Mouse (Mus musculus): Measurements from ENCODE around the gene H2-Eb1. TPM values are rescaled to one million over a fixed set of nuclear protein-coding genes. Genes with fewer than 3 reads are reported as not detected.

Gene H2-Eb1
- polyA plus RNA-seq, 1 experiment, result not detected

- TF ChIP-seq GATA1 (IDR thresholded peaks at IDR 0.05; ENCODE audit: low read length), result no peak
These were observed 35.1 kb downstream of the H2-Eb1 start for GRCm38 (mm10) chr17:34340619-34341402.

- no peak for TF ChIP-seq GATA1 (IDR thresholded peaks at IDR 0.05; ENCODE audit: low read length)
These were observed 39.2 kb downstream of the H2-Eb1 start for GRCm38 (mm10) chr17:34344882-34345281.

GRCm38 (mm10) chr17:34345486-34345885, 39.8 kb downstream of the H2-Eb1 start:
- no peak for TF ChIP-seq GATA1 (IDR thresholded peaks at IDR 0.05; ENCODE audit: low read length)

- no peak for TF ChIP-seq GATA1 (IDR thresholded peaks at IDR 0.05; ENCODE audit: low read length)
These were observed 40.4 kb downstream of the H2-Eb1 start for GRCm38 (mm10) chr17:34346041-34346440.

GRCm38 (mm10) chr17:34347606-34348308, 42.1 kb downstream of the H2-Eb1 start:
- no peak for TF ChIP-seq GATA1 (IDR thresholded peaks at IDR 0.05; ENCODE audit: low read length)

- no peak for TF ChIP-seq GATA1 (IDR thresholded peaks at IDR 0.05; ENCODE audit: low read length)
These were observed 43.8 kb downstream of the H2-Eb1 start for GRCm38 (mm10) chr17:34349429-34349828.

- TF ChIP-seq GATA1 (IDR thresholded peaks at IDR 0.05; ENCODE audit: low read length), result no peak
These were observed 48.9 kb downstream of the H2-Eb1 start, which contains the start of gene Btnl2 for GRCm38 (mm10) chr17:34354539-34354938. TSS of gene Btnl2 (plus strand) at chr17:34354822.

GRCm38 (mm10) chr17:34354940-34355339, 49.3 kb downstream of the H2-Eb1 start:
- no peak for TF ChIP-seq GATA1 (IDR thresholded peaks at IDR 0.05; ENCODE audit: low read length)

- TF ChIP-seq GATA1 (IDR thresholded peaks at IDR 0.05; ENCODE audit: low read length), result no peak
These were observed 57.4 kb downstream of the H2-Eb1 start for GRCm38 (mm10) chr17:34362954-34363546.

- TF ChIP-seq GATA1 (IDR thresholded peaks at IDR 0.05; ENCODE audit: low read length), result no peak
These were observed 58.1 kb downstream of the H2-Eb1 start for GRCm38 (mm10) chr17:34363676-34364310.

GRCm38 (mm10) chr17:34365031-34365430, 59.4 kb downstream of the H2-Eb1 start:
- TF ChIP-seq GATA1 (IDR thresholded peaks at IDR 0.05; ENCODE audit: low read length), result no peak

Other genes starting within 250 kb of the H2-Eb1 start
- not detected in 2 replicates for gene H2-Oa, start 213.5 kb upstream of the H2-Eb1 start, polyA plus RNA-seq (2012)
- 2.0 and 2.6 TPM in 2 replicates for gene H2-DMa, start 186.3 kb upstream of the H2-Eb1 start, polyA plus RNA-seq (2012)
- 215 and 310 TPM in 2 replicates for gene Brd2, start 183.2 kb upstream of the H2-Eb1 start, polyA plus RNA-seq (2012)
- gene H2-DMb2, start 162.6 kb upstream of the H2-Eb1 start, polyA plus RNA-seq (2012), result not detected in 2 replicates
- 0.10 TPM in 1 of 2 replicates, not detected in the other for gene H2-DMb1, start 152.8 kb upstream of the H2-Eb1 start, polyA plus RNA-seq (2012)
- gene Tap1, start 118.3 kb upstream of the H2-Eb1 start, polyA plus RNA-seq (2012), result 1.1 and 1.4 TPM in 2 replicates
- gene Psmb9, start 118.1 kb upstream of the H2-Eb1 start, polyA plus RNA-seq (2012), result 0.27 and 0.33 TPM in 2 replicates
- gene Psmb8, start 108.1 kb upstream of the H2-Eb1 start, polyA plus RNA-seq (2012), result not detected in 2 replicates
- 37.0 and 46.3 TPM in 2 replicates for gene Tap2, start 102.3 kb upstream of the H2-Eb1 start, polyA plus RNA-seq (2012)
- not detected in 2 replicates for gene H2-Ob, start 67.0 kb upstream of the H2-Eb1 start, polyA plus RNA-seq (2012)
- not detected in 2 replicates for gene H2-Ab1, start 48.2 kb upstream of the H2-Eb1 start, polyA plus RNA-seq (2012)
- gene H2-Aa, start 18.0 kb upstream of the H2-Eb1 start, polyA plus RNA-seq (2012), result not detected in 2 replicates
- not detected in 2 replicates for gene H2-Eb2, start 19.8 kb downstream of the H2-Eb1 start, polyA plus RNA-seq (2012)
- gene Btnl2, start 49.0 kb downstream of the H2-Eb1 start, polyA plus RNA-seq (2012), result not detected in 2 replicates
- gene Btnl1, start 71.3 kb downstream of the H2-Eb1 start, polyA plus RNA-seq (2012), result not detected in 2 replicates
- not detected in 2 replicates for gene BC051142, start 93.0 kb downstream of the H2-Eb1 start, polyA plus RNA-seq (2012)
- not detected in 2 replicates for gene Btnl4, start 171.5 kb downstream of the H2-Eb1 start, polyA plus RNA-seq (2012)
- not detected in 2 replicates for gene Btnl6, start 211.5 kb downstream of the H2-Eb1 start, polyA plus RNA-seq (2012)